Mouse (Mus musculus): ENCODE data around the gene Tbc1d19. TPM values are rescaled to one million over a fixed set of nuclear protein-coding genes. Genes with fewer than 3 reads are reported as not detected.

Gene Tbc1d19
- polyA plus RNA-seq, 1 experiment, result 22.3 TPM

GRCm38 (mm10) chr5:53848294-53848942 lies 39.0 kb downstream of the Tbc1d19 start:
- TF ChIP-seq POLR2A (IDR thresholded peaks at IDR 0.05; ENCODE audit: borderline replicate concordance, low read depth, low read length), result no peak
- no peak for TF ChIP-seq CTCF (IDR thresholded peaks at IDR 0.05; ENCODE audit: low read depth, low read length)

GRCm38 (mm10) chr5:53852574-53852973 lies 43.2 kb downstream of the Tbc1d19 start:
- H3K27ac ChIP-seq (ENCODE audit: insufficient read depth, low read depth, low read length), result no peak overlapping the region
- TF ChIP-seq CTCF (IDR thresholded peaks at IDR 0.05; ENCODE audit: low read depth, low read length), result no peak
- no peak for TF ChIP-seq POLR2A (IDR thresholded peaks at IDR 0.05; ENCODE audit: borderline replicate concordance, low read depth, low read length)
- no peaks in the 10 kb centered on the region for H3K4me1 ChIP-seq (ENCODE audit: control insufficient read depth, insufficient read depth, low read length)
- no peak overlapping the region for H3K4me3 ChIP-seq (ENCODE audit: insufficient read depth, low read length)

More at GRCm38 (mm10) chr5:53848294-53848942, 39.0 kb downstream of the Tbc1d19 start:
- Histone ChIP-seq H3K27ac (ENCODE audit: insufficient read depth, low read depth, low read length) (no peak overlapping the region), H3K4me3 (ENCODE audit: insufficient read depth, low read length) (no peak overlapping the region), H3K4me1 (ENCODE audit: control insufficient read depth, insufficient read depth, low read length) (no peaks in the 10 kb centered on the region)

GRCm38 (mm10) chr5:53854561-53854960 lies 45.2 kb downstream of the Tbc1d19 start:
- no peak overlapping the region for H3K4me3 ChIP-seq (ENCODE audit: insufficient read depth, low read length)
- TF ChIP-seq POLR2A (IDR thresholded peaks at IDR 0.05; ENCODE audit: borderline replicate concordance, low read depth, low read length) (no peak), CTCF (IDR thresholded peaks at IDR 0.05; ENCODE audit: low read depth, low read length) (no peak)
- H3K4me1 ChIP-seq (ENCODE audit: control insufficient read depth, insufficient read depth, low read length), result no peaks in the 10 kb centered on the region
- no peak overlapping the region for H3K27ac ChIP-seq (ENCODE audit: insufficient read depth, low read depth, low read length)

- no peaks in the 10 kb centered on the region for H3K4me1 ChIP-seq (ENCODE audit: control insufficient read depth, insufficient read depth, low read length)
- TF ChIP-seq POLR2A (IDR thresholded peaks at IDR 0.05; ENCODE audit: borderline replicate concordance, low read depth, low read length) (no peak), CTCF (IDR thresholded peaks at IDR 0.05; ENCODE audit: low read depth, low read length) (no peak)
- no peak overlapping the region for H3K4me3 ChIP-seq (ENCODE audit: insufficient read depth, low read length)
- no peak overlapping the region for H3K27ac ChIP-seq (ENCODE audit: insufficient read depth, low read depth, low read length)
Observed at GRCm38 (mm10) chr5:53856011-53856410, 46.6 kb downstream of the Tbc1d19 start.

GRCm38 (mm10) chr5:53865146-53865545 lies 55.7 kb downstream of the Tbc1d19 start:
- no peak for TF ChIP-seq POLR2A (IDR thresholded peaks at IDR 0.05; ENCODE audit: borderline replicate concordance, low read depth, low read length)
- TF ChIP-seq CTCF (IDR thresholded peaks at IDR 0.05; ENCODE audit: low read depth, low read length), result no peak
- Histone ChIP-seq H3K4me3 (ENCODE audit: insufficient read depth, low read length) (no peak overlapping the region), H3K27ac (ENCODE audit: insufficient read depth, low read depth, low read length) (no peak overlapping the region), H3K4me1 (ENCODE audit: control insufficient read depth, insufficient read depth, low read length) (no peaks in the 10 kb centered on the region)

GRCm38 (mm10) chr5:53865991-53866390 lies 56.6 kb downstream of the Tbc1d19 start:
- Histone ChIP-seq H3K4me1 (ENCODE audit: control insufficient read depth, insufficient read depth, low read length) (peaks cover 2% of the 10 kb centered on the region; the same call in 1 of the 2 replicates), H3K27ac (ENCODE audit: insufficient read depth, low read depth, low read length) (no peak overlapping the region), H3K4me3 (ENCODE audit: insufficient read depth, low read length) (no peak overlapping the region)
- no peak for TF ChIP-seq CTCF (IDR thresholded peaks at IDR 0.05; ENCODE audit: low read depth, low read length)
- no peak for TF ChIP-seq POLR2A (IDR thresholded peaks at IDR 0.05; ENCODE audit: borderline replicate concordance, low read depth, low read length)

GRCm38 (mm10) chr5:53871665-53872312 lies 62.4 kb downstream of the Tbc1d19 start:
- TF ChIP-seq CTCF (IDR thresholded peaks at IDR 0.05; ENCODE audit: low read depth, low read length) (peak; percentile 96), POLR2A (IDR thresholded peaks at IDR 0.05; ENCODE audit: borderline replicate concordance, low read depth, low read length) (no peak)
- peaks cover 2% of the 10 kb centered on the region; the same call in 1 of the 2 replicates for H3K4me1 ChIP-seq (ENCODE audit: control insufficient read depth, insufficient read depth, low read length)
- H3K4me3 ChIP-seq (ENCODE audit: insufficient read depth, low read length), result no peak overlapping the region
- H3K27ac ChIP-seq (ENCODE audit: insufficient read depth, low read depth, low read length), result no peak overlapping the region

- H3K27ac ChIP-seq (ENCODE audit: insufficient read depth, low read depth, low read length), result no peak overlapping the region
- no peak overlapping the region for H3K4me3 ChIP-seq (ENCODE audit: insufficient read depth, low read length)
- peaks cover 2% of the 10 kb centered on the region; the same call in 1 of the 2 replicates for H3K4me1 ChIP-seq (ENCODE audit: control insufficient read depth, insufficient read depth, low read length)
- TF ChIP-seq POLR2A (IDR thresholded peaks at IDR 0.05; ENCODE audit: borderline replicate concordance, low read depth, low read length), result no peak
- no peak for TF ChIP-seq CTCF (IDR thresholded peaks at IDR 0.05; ENCODE audit: low read depth, low read length)
Observed at GRCm38 (mm10) chr5:53874966-53875365, 65.6 kb downstream of the Tbc1d19 start.

GRCm38 (mm10) chr5:53880724-53881123 lies 71.3 kb downstream of the Tbc1d19 start:
- H3K4me3 ChIP-seq (ENCODE audit: insufficient read depth, low read length), result no peak overlapping the region
- H3K27ac ChIP-seq (ENCODE audit: insufficient read depth, low read depth, low read length), result no peak overlapping the region
- TF ChIP-seq POLR2A (IDR thresholded peaks at IDR 0.05; ENCODE audit: borderline replicate concordance, low read depth, low read length) (no peak), CTCF (IDR thresholded peaks at IDR 0.05; ENCODE audit: low read depth, low read length) (no peak)
- H3K4me1 ChIP-seq (ENCODE audit: control insufficient read depth, insufficient read depth, low read length), result peaks cover 4% of the 10 kb centered on the region; the same call in 1 of the 2 replicates

- no peak for TF ChIP-seq POLR2A (IDR thresholded peaks at IDR 0.05; ENCODE audit: borderline replicate concordance, low read depth, low read length)
- no peak for TF ChIP-seq CTCF (IDR thresholded peaks at IDR 0.05; ENCODE audit: low read depth, low read length)
- Histone ChIP-seq H3K4me3 (ENCODE audit: insufficient read depth, low read length) (no peak overlapping the region), H3K4me1 (ENCODE audit: control insufficient read depth, insufficient read depth, low read length) (peaks cover 4% of the 10 kb centered on the region; the same call in 1 of the 2 replicates), H3K27ac (ENCODE audit: insufficient read depth, low read depth, low read length) (no peak overlapping the region)
Observed at GRCm38 (mm10) chr5:53881381-53881990, 72.1 kb downstream of the Tbc1d19 start.
